Mouse (Mus musculus): ENCODE data around the gene Atp5d. TPM values are rescaled to one million over a fixed set of nuclear protein-coding genes. Genes with fewer than 3 reads are reported as not detected.

Gene Atp5d
- polyA plus RNA-seq, 1 experiment from 2014 or later, result 433 TPM

DNA sequence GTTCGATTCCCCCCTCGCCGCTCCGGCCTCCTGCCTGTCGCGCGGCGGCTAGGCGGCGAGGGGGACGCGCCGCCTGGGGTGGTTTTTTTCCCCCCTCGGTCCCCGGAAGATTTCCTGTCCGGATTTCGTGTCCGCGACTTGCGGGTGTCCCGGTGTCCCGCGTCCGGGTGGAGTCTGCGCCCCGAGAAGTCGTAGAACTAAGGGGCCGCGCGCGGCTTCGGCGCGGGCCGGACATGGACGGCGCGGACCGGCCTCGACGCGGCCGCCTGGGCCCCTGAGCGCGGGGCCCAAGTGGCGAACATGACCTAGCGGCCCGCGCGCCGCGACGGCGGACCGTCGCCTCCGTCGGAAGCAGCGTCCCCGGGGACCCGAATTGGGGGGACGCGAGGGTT, 22.5 kb upstream of the Atp5d start:
- Histone ChIP-seq H3K4me1 (replicated peaks; ENCODE audit: control insufficient read depth, insufficient read depth, low read length) (peaks cover 40% of the 10 kb centered on the region), H3K4me2 (ENCODE audit: low read length) (peak overlapping the region; percentile 99), H3K4me3 (replicated peaks; ENCODE audit: low read length) (peak overlapping the region; percentile 92), H3K27me3 (replicated peaks; ENCODE audit: control insufficient read depth, insufficient read depth, low read length) (no peaks in the 10 kb centered on the region), H3K36me3 (ENCODE audit: control insufficient read depth, insufficient read depth) (no peaks in the 10 kb centered on the region), H3K9ac (replicated peaks; ENCODE audit: low read depth, low read length) (peak overlapping the region; percentile 84), H3K27ac (ENCODE audit: low read length) (peak overlapping the region; percentile 73), H3K9me3 (ENCODE audit: control insufficient read depth, low read length) (no peaks in the 10 kb centered on the region)
- no peak for ATAC-seq
- WGBS, result under 1% methylated on average over 63 of the region's 63 CpGs

DNA sequence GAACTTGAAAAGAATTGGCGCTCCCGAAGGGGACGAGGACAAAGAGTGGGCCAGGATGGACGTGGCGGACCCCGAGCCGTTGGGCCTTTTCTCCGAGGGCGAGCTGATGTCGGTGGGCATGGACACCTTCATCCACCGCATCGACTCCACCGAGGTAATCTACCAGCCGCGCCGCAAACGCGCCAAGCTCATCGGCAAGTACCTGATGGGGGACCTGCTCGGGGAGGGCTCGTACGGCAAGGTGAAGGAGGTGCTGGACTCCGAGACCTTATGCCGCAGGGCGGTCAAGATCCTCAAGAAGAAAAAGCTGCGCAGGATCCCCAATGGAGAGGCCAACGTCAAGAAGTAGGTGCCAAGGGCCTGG, 21.9 kb upstream of the Atp5d start:
- Histone ChIP-seq H3K36me3 (ENCODE audit: control insufficient read depth, insufficient read depth) (no peaks in the 10 kb centered on the region), H3K9me3 (ENCODE audit: control insufficient read depth, low read length) (no peaks in the 10 kb centered on the region), H3K4me1 (replicated peaks; ENCODE audit: control insufficient read depth, insufficient read depth, low read length) (peaks cover 40% of the 10 kb centered on the region), H3K27ac (ENCODE audit: low read length) (no peak overlapping the region), H3K4me2 (ENCODE audit: low read length) (peak overlapping the region; percentile 99), H3K4me3 (replicated peaks; ENCODE audit: low read length) (peak overlapping the region; percentile 92), H3K9ac (replicated peaks; ENCODE audit: low read depth, low read length) (peak overlapping the region; percentile 84), H3K27me3 (replicated peaks; ENCODE audit: control insufficient read depth, insufficient read depth, low read length) (no peaks in the 10 kb centered on the region)
- ATAC-seq, result no peak
- WGBS, result 0% methylated on average over 27 of the region's 27 CpGs

DNA sequence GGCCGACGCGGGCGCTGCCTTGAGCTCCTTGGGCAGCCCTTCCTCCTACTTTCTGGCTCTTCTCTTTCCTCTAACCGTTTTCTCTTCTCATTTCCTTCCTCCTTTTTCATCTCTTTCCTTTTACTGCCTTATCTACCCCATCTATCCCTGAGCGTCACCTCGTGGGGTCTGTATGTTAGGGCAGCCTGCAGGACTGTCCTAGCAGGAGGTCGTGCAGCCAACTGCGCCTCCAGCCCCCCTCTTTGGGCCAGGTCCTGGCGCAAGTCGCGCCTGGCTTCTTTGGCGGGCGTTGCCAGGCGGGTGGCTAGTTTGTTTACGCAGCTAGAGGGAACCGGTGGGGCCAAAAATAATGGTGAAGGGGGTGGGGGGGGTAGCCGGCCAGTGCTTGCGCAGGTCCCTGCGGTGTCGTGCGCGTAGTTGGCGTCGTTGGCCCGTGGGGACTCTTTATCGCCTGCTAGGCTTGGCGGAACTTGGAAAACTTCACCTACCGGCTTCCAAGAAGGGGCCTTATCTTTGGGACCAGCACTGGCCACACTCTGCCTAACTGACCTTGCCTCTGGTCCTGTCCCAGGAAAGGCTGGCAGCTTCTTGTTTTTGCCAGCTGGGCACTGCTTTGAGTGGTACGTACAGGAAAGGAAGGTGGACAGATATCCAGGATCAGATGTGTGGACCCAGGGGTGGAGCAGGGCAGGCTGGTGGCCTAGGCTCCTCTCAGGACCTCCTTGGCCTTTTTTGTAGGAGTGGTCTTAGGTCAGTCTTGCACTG, 21.3 kb upstream of the Atp5d start:
- Histone ChIP-seq H3K9ac (replicated peaks; ENCODE audit: low read depth, low read length) (peak overlapping the region; percentile 84), H3K36me3 (ENCODE audit: control insufficient read depth, insufficient read depth) (no peaks in the 10 kb centered on the region; the same call in 1 of the 2 replicates), H3K4me2 (ENCODE audit: low read length) (peak overlapping the region; percentile 99), H3K27ac (ENCODE audit: low read length) (no peak overlapping the region), H3K27me3 (replicated peaks; ENCODE audit: control insufficient read depth, insufficient read depth, low read length) (no peaks in the 10 kb centered on the region), H3K4me3 (replicated peaks; ENCODE audit: low read length) (peak overlapping the region; percentile 92), H3K9me3 (ENCODE audit: control insufficient read depth, low read length) (no peaks in the 10 kb centered on the region), H3K4me1 (replicated peaks; ENCODE audit: control insufficient read depth, insufficient read depth, low read length) (peaks cover 40% of the 10 kb centered on the region)
- ATAC-seq, result no peak
- WGBS, result 3% methylated on average over 30 of the region's 30 CpGs

DNA sequence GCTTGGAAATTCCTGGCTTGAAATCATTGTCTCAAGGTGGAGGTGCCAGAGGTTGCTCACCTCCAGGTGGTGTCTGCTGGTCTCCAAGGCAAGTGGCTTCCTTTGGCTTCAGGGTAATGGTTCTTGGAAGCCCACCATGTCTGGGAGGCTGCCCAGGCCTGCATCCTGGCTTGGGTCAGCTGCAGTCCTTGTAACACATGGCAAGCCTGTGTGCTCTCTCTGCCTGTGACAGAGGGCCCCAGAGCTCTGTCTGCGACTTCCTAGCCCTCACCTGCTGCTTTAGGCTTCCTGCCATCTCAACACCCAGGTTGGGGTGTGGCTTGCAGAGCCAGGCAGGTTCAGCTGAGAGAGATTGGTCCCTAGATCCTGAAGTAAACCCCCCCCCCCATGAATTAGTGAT, 20.7 kb upstream of the Atp5d start:
- ATAC-seq, result no peak
- H3K36me3 ChIP-seq (ENCODE audit: control insufficient read depth, insufficient read depth), result no peaks in the 10 kb centered on the region; the same call in 1 of the 2 replicates
- peak overlapping the region; percentile 92 for H3K4me3 ChIP-seq (replicated peaks; ENCODE audit: low read length)
- no peaks in the 10 kb centered on the region for H3K27me3 ChIP-seq (replicated peaks; ENCODE audit: control insufficient read depth, insufficient read depth, low read length)
- 63% methylated on average over 1 of the region's 1 CpGs for WGBS
- peak overlapping the region; percentile 84 for H3K9ac ChIP-seq (replicated peaks; ENCODE audit: low read depth, low read length)
- H3K27ac ChIP-seq (ENCODE audit: low read length), result no peak overlapping the region
- peak overlapping the region; percentile 99 for H3K4me2 ChIP-seq (ENCODE audit: low read length)
- peaks cover 40% of the 10 kb centered on the region for H3K4me1 ChIP-seq (replicated peaks; ENCODE audit: control insufficient read depth, insufficient read depth, low read length)
- no peaks in the 10 kb centered on the region for H3K9me3 ChIP-seq (ENCODE audit: control insufficient read depth, low read length)

DNA sequence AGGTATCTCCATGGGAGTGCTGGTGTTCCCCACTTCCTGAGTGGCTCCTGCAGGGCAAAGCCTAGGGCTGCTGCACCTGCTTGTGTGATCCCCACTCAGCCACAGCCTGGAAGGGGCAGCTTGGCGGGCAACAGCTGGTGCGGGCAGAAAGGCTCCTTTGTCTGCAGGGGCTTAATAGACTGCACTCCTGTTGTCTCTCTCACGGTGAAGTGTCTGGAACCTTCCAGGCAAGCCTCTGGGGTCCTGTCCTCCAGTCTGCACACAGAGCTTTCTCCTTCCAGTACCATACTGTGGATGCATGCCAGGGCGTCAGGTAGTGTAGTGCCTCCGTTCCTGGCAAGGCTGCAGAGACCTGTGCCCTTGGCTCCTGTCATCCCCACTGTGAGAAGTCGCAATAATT, 19.9 kb upstream of the Atp5d start:
- no peak for ATAC-seq
- H3K4me1 ChIP-seq (replicated peaks; ENCODE audit: control insufficient read depth, insufficient read depth, low read length), result peaks cover 40% of the 10 kb centered on the region
- H3K9ac ChIP-seq (replicated peaks; ENCODE audit: low read depth, low read length), result peak overlapping the region; percentile 42; the same call in 1 of the 2 replicates
- no peaks in the 10 kb centered on the region; the same call in 1 of the 2 replicates for H3K36me3 ChIP-seq (ENCODE audit: control insufficient read depth, insufficient read depth)
- 36% methylated on average over 6 of the region's 6 CpGs for WGBS
- H3K4me3 ChIP-seq (replicated peaks; ENCODE audit: low read length), result no peak overlapping the region
- 0 out of 2 replicates have a peak overlapping the region, but pooled peaks have one; percentile 4 for H3K27ac ChIP-seq (ENCODE audit: low read length)
- peak overlapping the region; percentile 4 for H3K4me2 ChIP-seq (ENCODE audit: low read length)
- H3K9me3 ChIP-seq (ENCODE audit: control insufficient read depth, low read length), result no peaks in the 10 kb centered on the region
- H3K27me3 ChIP-seq (replicated peaks; ENCODE audit: control insufficient read depth, insufficient read depth, low read length), result no peaks in the 10 kb centered on the region

DNA sequence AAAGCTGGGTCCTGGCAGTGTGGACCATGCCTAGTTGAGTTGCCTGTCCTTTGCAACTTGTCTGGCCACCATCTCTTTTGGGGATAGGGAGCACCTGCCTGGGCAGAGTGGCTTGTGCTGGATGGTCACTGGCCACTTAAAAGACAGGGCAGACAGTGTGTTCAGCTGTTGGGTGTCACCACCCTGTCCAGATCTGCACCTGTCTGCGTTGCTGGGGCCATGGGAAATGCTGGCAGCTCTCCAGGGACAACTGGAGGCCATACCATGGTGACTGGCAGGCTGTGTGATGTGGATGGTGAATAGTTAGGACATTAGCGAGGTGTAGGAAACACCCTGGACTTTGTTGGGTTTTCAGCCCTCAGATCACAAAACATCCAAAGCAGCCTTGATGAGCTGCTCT, 18.3 kb upstream of the Atp5d start:
- no peak for ATAC-seq
- no peaks in the 10 kb centered on the region for H3K27me3 ChIP-seq (replicated peaks; ENCODE audit: control insufficient read depth, insufficient read depth, low read length)
- H3K27ac ChIP-seq (ENCODE audit: low read length), result no peak overlapping the region
- no peak overlapping the region for H3K4me2 ChIP-seq (ENCODE audit: low read length)
- peaks cover 34% of the 10 kb centered on the region for H3K4me1 ChIP-seq (replicated peaks; ENCODE audit: control insufficient read depth, insufficient read depth, low read length)
- H3K36me3 ChIP-seq (ENCODE audit: control insufficient read depth, insufficient read depth), result no peaks in the 10 kb centered on the region; the same call in 1 of the 2 replicates
- H3K9ac ChIP-seq (replicated peaks; ENCODE audit: low read depth, low read length), result no peak overlapping the region
- no peak overlapping the region for H3K4me3 ChIP-seq (replicated peaks; ENCODE audit: low read length)
- WGBS, result 58% methylated on average over 2 of the region's 2 CpGs
- H3K9me3 ChIP-seq (ENCODE audit: control insufficient read depth, low read length), result no peaks in the 10 kb centered on the region

DNA sequence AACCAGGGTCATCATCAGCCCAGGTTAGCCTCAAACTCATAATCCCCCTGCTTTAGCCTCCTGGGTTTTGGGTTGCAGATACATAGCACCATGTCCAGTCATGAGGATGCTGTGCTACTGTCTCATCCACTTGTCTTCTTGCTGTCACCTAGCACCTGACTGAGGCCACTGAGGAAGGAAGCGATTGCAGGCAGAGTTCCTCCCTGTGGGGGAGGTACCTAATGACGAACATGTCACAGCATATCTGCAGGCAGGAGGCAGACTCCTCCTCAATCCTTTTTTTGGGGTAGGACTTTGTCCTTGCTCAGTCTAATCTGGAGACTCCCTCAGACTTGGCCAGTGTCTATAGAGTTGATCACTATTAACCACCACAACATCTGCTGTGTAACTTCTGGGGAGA, 16.8 kb upstream of the Atp5d start:
- H3K4me2 ChIP-seq (ENCODE audit: low read length), result no peak overlapping the region
- ATAC-seq, result no peak
- H3K36me3 ChIP-seq (ENCODE audit: control insufficient read depth, insufficient read depth), result no peaks in the 10 kb centered on the region; the same call in none of the 2 replicates
- H3K9ac ChIP-seq (replicated peaks; ENCODE audit: low read depth, low read length), result no peak overlapping the region
- H3K9me3 ChIP-seq (ENCODE audit: control insufficient read depth, low read length), result no peaks in the 10 kb centered on the region
- WGBS, result 78% methylated on average over 2 of the region's 2 CpGs
- no peaks in the 10 kb centered on the region for H3K27me3 ChIP-seq (replicated peaks; ENCODE audit: control insufficient read depth, insufficient read depth, low read length)
- no peak overlapping the region for H3K27ac ChIP-seq (ENCODE audit: low read length)
- peaks cover 33% of the 10 kb centered on the region for H3K4me1 ChIP-seq (replicated peaks; ENCODE audit: control insufficient read depth, insufficient read depth, low read length)
- H3K4me3 ChIP-seq (replicated peaks; ENCODE audit: low read length), result no peak overlapping the region

DNA sequence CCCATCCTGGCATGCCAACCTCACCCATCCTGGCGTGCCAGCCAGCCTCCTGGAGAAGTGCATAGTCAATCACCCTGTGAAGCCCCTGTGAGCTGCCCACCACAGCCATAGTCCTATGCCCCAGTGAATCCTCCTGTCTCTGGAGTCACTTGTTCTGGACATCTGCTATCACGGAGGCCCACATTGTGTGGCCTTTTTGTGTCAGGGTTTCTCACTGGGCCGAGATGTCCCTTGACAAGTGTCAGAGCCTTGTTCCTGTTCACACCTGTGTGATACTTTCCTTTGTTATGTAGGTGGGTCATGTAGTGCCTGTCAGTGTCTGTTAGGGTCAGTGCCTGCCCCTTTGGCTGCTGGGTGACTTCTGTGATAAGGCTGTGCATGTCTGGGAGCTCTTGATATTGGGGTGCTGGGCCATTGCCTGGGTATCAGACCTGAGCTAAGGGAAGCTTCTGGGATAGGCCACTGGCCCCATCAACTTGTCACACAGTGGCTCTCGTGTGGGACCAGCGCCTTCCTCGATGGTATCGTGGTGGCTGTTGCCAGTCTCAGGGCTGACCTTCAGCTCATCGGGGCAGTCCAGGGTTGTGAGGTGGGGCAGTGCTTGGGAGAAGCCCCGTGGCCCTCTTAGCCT, 14.4 kb upstream of the Atp5d start:
- H3K36me3 ChIP-seq (ENCODE audit: control insufficient read depth, insufficient read depth), result peaks cover 12% of the 10 kb centered on the region
- H3K27me3 ChIP-seq (replicated peaks; ENCODE audit: control insufficient read depth, insufficient read depth, low read length), result no peaks in the 10 kb centered on the region
- ATAC-seq, result no peak
- H3K4me3 ChIP-seq (replicated peaks; ENCODE audit: low read length), result no peak overlapping the region
- H3K9me3 ChIP-seq (ENCODE audit: control insufficient read depth, low read length), result no peaks in the 10 kb centered on the region
- no peak overlapping the region for H3K9ac ChIP-seq (replicated peaks; ENCODE audit: low read depth, low read length)
- H3K27ac ChIP-seq (ENCODE audit: low read length), result no peak overlapping the region
- peaks cover 9% of the 10 kb centered on the region for H3K4me1 ChIP-seq (replicated peaks; ENCODE audit: control insufficient read depth, insufficient read depth, low read length)
- 95% methylated on average over 9 of the region's 9 CpGs for WGBS
- no peak overlapping the region for H3K4me2 ChIP-seq (ENCODE audit: low read length)

DNA sequence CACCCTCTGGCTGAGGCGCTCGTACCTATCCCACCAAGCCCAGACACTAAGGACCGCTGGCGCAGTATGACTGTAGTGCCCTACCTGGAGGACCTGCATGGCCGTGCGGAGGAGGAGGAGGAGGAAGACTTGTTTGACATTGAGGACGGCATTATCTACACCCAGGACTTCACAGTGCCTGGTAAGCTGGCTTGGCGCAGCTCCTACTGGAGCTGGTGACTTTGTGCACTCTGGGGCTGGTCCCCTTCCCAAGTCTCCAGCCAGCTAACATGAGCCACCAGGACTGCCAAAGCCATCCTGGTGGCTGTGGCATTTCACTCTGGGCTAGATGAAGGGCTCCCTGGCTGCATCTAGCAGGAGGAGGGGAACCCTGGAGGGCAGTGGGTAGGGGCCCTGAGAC, 10.5 kb upstream of the Atp5d start:
- Histone ChIP-seq H3K36me3 (ENCODE audit: control insufficient read depth, insufficient read depth) (peaks cover 23% of the 10 kb centered on the region), H3K4me1 (replicated peaks; ENCODE audit: control insufficient read depth, insufficient read depth, low read length) (peaks cover 9% of the 10 kb centered on the region), H3K4me2 (ENCODE audit: low read length) (no peak overlapping the region), H3K27ac (ENCODE audit: low read length) (no peak overlapping the region), H3K27me3 (replicated peaks; ENCODE audit: control insufficient read depth, insufficient read depth, low read length) (no peaks in the 10 kb centered on the region), H3K4me3 (replicated peaks; ENCODE audit: low read length) (no peak overlapping the region), H3K9me3 (ENCODE audit: control insufficient read depth, low read length) (no peaks in the 10 kb centered on the region), H3K9ac (replicated peaks; ENCODE audit: low read depth, low read length) (no peak overlapping the region)
- ATAC-seq, result no peak
- 95% methylated on average over 8 of the region's 8 CpGs for WGBS
